23 mouse cellular contexts compared by ENCODE assay signal in genomic region chrX:51102748-51103147, GRCm38 (mm10).
"Had no signal": no experiment of that assay in that cellular context is flagged by ENCODE, and none has a peak within 500 bp of the region (broad histone marks: within the 10 kb centered on the region; RNA-seq: fewer than 3 reads in every experiment).

No protein-coding gene starts in this region.

- H3K36me3 ChIP-seq: hindbrain, embryonic 15.5 days; kidney, embryonic 15.5 days; limb, embryonic 12.5 days; limb, embryonic 15.5 days; midbrain, embryonic 13.5 days; neural tube, embryonic 13.5 days had no signal

- H3K9ac ChIP-seq: hindbrain, embryonic 15.5 days; kidney, embryonic 15.5 days; limb, embryonic 12.5 days; limb, embryonic 15.5 days; liver, embryonic 14.5 days; liver, postnatal 0 days; midbrain, embryonic 13.5 days; neural tube, embryonic 13.5 days had no signal

- DNase-seq: kidney, adult 11 months; kidney, adult 8-10 months; kidney, postnatal 10 days; kidney, postnatal 36 days; left cerebral cortex, postnatal 4 days; liver, postnatal 0 days; lung, postnatal 14 days; right cerebral cortex, postnatal 14 days; right cerebral cortex, postnatal 4 days; thymus, adult 2 months; thymus, postnatal 14 days; thymus, postnatal 4 days had no signal

- H3K4me3 ChIP-seq: hindbrain, embryonic 15.5 days; kidney, embryonic 15.5 days; limb, embryonic 12.5 days; limb, embryonic 15.5 days; midbrain, embryonic 13.5 days; myocyte; neural tube, embryonic 13.5 days had no signal

- H3K4me1 ChIP-seq: hindbrain, embryonic 15.5 days; kidney, embryonic 15.5 days; limb, embryonic 12.5 days; limb, embryonic 15.5 days; midbrain, embryonic 13.5 days; neural tube, embryonic 13.5 days had no signal

- H3K27me3 ChIP-seq: hindbrain, embryonic 15.5 days; kidney, embryonic 15.5 days; limb, embryonic 12.5 days; limb, embryonic 15.5 days; midbrain, embryonic 13.5 days; neural tube, embryonic 13.5 days had no signal

- H3K27ac ChIP-seq: hindbrain, embryonic 15.5 days; kidney, embryonic 15.5 days; limb, embryonic 12.5 days; limb, embryonic 15.5 days; liver, embryonic 14.5 days; macrophage; midbrain, embryonic 13.5 days; neural tube, embryonic 13.5 days had no signal

- ATAC-seq: liver, postnatal 0 days; midbrain, embryonic 13.5 days; midbrain, embryonic 16.5 days had no signal

- H3K4me2 ChIP-seq: hindbrain, embryonic 15.5 days; kidney, embryonic 15.5 days; limb, embryonic 12.5 days; limb, embryonic 15.5 days; liver, embryonic 11.5 days; midbrain, embryonic 13.5 days; neural tube, embryonic 13.5 days had no signal

- H3K9me3 ChIP-seq: hindbrain, embryonic 15.5 days; kidney, embryonic 15.5 days; limb, embryonic 12.5 days; limb, embryonic 15.5 days; midbrain, embryonic 13.5 days; neural tube, embryonic 13.5 days had no signal
